In the genomic region with DNA sequence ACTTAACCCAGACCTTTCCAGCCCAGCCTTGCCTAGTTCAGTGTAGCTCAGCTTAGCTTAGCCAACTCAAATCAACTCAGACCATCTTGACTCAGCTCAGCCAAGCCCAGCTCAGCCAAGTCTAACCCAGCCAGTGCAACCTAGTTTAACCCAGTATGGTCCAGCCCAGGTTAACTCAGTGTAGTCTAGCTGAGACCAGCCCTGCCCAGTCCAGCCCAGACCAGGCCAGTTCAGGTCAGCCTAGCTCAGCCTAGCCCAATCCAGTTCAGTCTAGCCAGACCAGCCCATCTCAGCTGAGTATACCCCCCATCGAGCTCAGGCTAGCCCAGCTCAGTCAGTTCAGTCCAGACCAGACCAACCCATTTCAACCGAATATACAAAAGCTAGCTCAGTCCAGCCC, we compare ENCODE assay signal across 9 mouse cellular contexts.
DNase-seq lines count a peak whose midpoint lies in the region; ATAC-seq lines count a peak whose summit lies in the region.
"Had no signal": no experiment of that assay in that cellular context is flagged by ENCODE, and none has a peak within 500 bp of the region (broad histone marks: within the 10 kb centered on the region; RNA-seq: fewer than 3 reads in every experiment).

No protein-coding gene starts in this region.

- no peaks in the 10 kb centered on the region for H3K4me1 ChIP-seq in kidney, embryonic 14.5 days (ENCODE audit: control insufficient read depth, insufficient read depth, low read length)
- no peaks in the 10 kb centered on the region for H3K4me1 ChIP-seq in neural tube, embryonic 12.5 days
- H3K4me1 ChIP-seq in liver, embryonic 13.5 days (replicated peaks): no peaks in the 10 kb centered on the region

- H3K27ac ChIP-seq in kidney, embryonic 14.5 days (ENCODE audit: low read depth, low read length): no peak overlapping the region
- no peak overlapping the region for H3K27ac ChIP-seq in neural tube, embryonic 12.5 days
- no peak overlapping the region for H3K27ac ChIP-seq in liver, embryonic 13.5 days

- ATAC-seq in kidney, embryonic 14.5 days (ENCODE audit: low FRiP score, low TSS enrichment): peak; percentile 17; the same call in 1 of the 2 replicates
- ATAC-seq in neural tube, embryonic 12.5 days (ENCODE audit: low FRiP score, low read depth): peak; percentile 42; the same call in 1 of the 2 replicates
- peak; percentile 23; the same call in 1 of the 2 replicates for ATAC-seq in liver, embryonic 13.5 days (ENCODE audit: low read depth)

- H3K27me3 ChIP-seq in kidney, embryonic 14.5 days (ENCODE audit: control insufficient read depth, insufficient read depth, low read length): no peaks in the 10 kb centered on the region
- H3K27me3 ChIP-seq in neural tube, embryonic 12.5 days (replicated peaks): no peaks in the 10 kb centered on the region
- no peaks in the 10 kb centered on the region for H3K27me3 ChIP-seq in liver, embryonic 13.5 days

- no peak for DNase-seq in kidney, adult 8-10 months
- no peak for DNase-seq in neural tube, embryonic 10.5 days (ENCODE audit: extremely low spot score, low spot score)
- DNase-seq in liver, embryonic 13.5 days: no peak
- DNase-seq in B cell, adult 2 months: no peak
- no peak for DNase-seq in cerebellum, postnatal 25 days
- DNase-seq: cerebellum, postnatal 10 days; gastrocnemius, postnatal 25 days had no signal

- H3K4me2 ChIP-seq in kidney, embryonic 14.5 days (replicated peaks; ENCODE audit: low read depth, low read length): no peak overlapping the region
- H3K4me2 ChIP-seq in neural tube, embryonic 12.5 days (replicated peaks): no peak overlapping the region
- no peak overlapping the region for H3K4me2 ChIP-seq in liver, embryonic 13.5 days

- H3K9ac ChIP-seq in kidney, embryonic 14.5 days (ENCODE audit: low read depth, low read length): no peak overlapping the region
- H3K9ac ChIP-seq in neural tube, embryonic 12.5 days: no peak overlapping the region
- H3K9ac ChIP-seq in liver, embryonic 13.5 days: no peak overlapping the region

- 78% methylated on average over 2 of the region's 2 CpGs for WGBS in kidney, embryonic 14.5 days
- WGBS in neural tube, embryonic 12.5 days: 80% methylated on average over 2 of the region's 2 CpGs
- 46% methylated on average over 2 of the region's 2 CpGs for WGBS in liver, embryonic 13.5 days (ENCODE audit: insufficient replicate concordance)

- H3K36me3 ChIP-seq in kidney, embryonic 14.5 days (ENCODE audit: control insufficient read depth, insufficient read depth, low read length): no peaks in the 10 kb centered on the region
- H3K36me3 ChIP-seq in neural tube, embryonic 12.5 days: no peaks in the 10 kb centered on the region
- H3K36me3 ChIP-seq in liver, embryonic 13.5 days: no peaks in the 10 kb centered on the region

- no peaks in the 10 kb centered on the region for H3K9me3 ChIP-seq in kidney, embryonic 14.5 days (ENCODE audit: control insufficient read depth, low read length)
- no peaks in the 10 kb centered on the region for H3K9me3 ChIP-seq in neural tube, embryonic 12.5 days
- H3K9me3 ChIP-seq in liver, embryonic 13.5 days (replicated peaks): no peaks in the 10 kb centered on the region

- H3K4me3 ChIP-seq in kidney, embryonic 14.5 days (ENCODE audit: low read length): no peak overlapping the region
- no peak overlapping the region for H3K4me3 ChIP-seq in neural tube, embryonic 12.5 days
- no peak overlapping the region for H3K4me3 ChIP-seq in liver, embryonic 13.5 days (replicated peaks)
